Comparison of ENCODE assay signal across 9 mouse cellular contexts in genomic region chr14:58018869-58019268, GRCm38 (mm10). TPM values are rescaled to one million over a fixed set of nuclear protein-coding genes. Genes with fewer than 3 reads are reported as not detected.
DNase-seq lines count a peak whose midpoint lies in the region; ATAC-seq and TF ChIP-seq lines count a peak whose summit lies in the region.
"Had no signal": no experiment of that assay in that cellular context is flagged by ENCODE, and none has a peak within 500 bp of the region (broad histone marks: within the 10 kb centered on the region; RNA-seq: fewer than 3 reads in every experiment).

No protein-coding gene starts in this region.

- no peak for TF ChIP-seq EP300 in lung, postnatal 0 days (IDR thresholded peaks at IDR 0.05)

- no peak for ATAC-seq in kidney, embryonic 14.5 days (ENCODE audit: low FRiP score, low TSS enrichment)
- ATAC-seq in lung, postnatal 0 days = no peak
- ATAC-seq in neural tube, embryonic 15.5 days (ENCODE audit: low FRiP score) = no peak
- ATAC-seq in forebrain, embryonic 16.5 days = no peak

- no peak overlapping the region for H3K4me3 ChIP-seq in kidney, embryonic 14.5 days (ENCODE audit: low read length)
- H3K4me3 ChIP-seq in ES-E14 (ENCODE audit: insufficient read depth in 1 of 2, low read depth in 1 of 2, low read length in 2 of 2, poor library complexity in 1 of 2, severe bottlenecking in 1 of 2) = no peak overlapping the region
- no peak overlapping the region for H3K4me3 ChIP-seq in cortical plate, adult 2 months (ENCODE audit: insufficient read depth, low read length)
- H3K4me3 ChIP-seq in lung, postnatal 0 days (ENCODE audit: low read depth, low read length) = no peak overlapping the region
- no peak overlapping the region for H3K4me3 ChIP-seq in neural tube, embryonic 15.5 days (replicated peaks)
- no peak overlapping the region for H3K4me3 ChIP-seq in forebrain, embryonic 16.5 days (replicated peaks; ENCODE audit: low read length)
- H3K4me3 ChIP-seq: heart, embryonic 13.5 days; limb, embryonic 12.5 days had no signal

- no peaks in the 10 kb centered on the region for H3K27me3 ChIP-seq in kidney, embryonic 14.5 days (ENCODE audit: control insufficient read depth, insufficient read depth, low read length)
- H3K27me3 ChIP-seq in lung, postnatal 0 days (replicated peaks; ENCODE audit: insufficient read depth, low read length) = no peaks in the 10 kb centered on the region
- H3K27me3 ChIP-seq in neural tube, embryonic 15.5 days (replicated peaks) = no peaks in the 10 kb centered on the region
- H3K27me3 ChIP-seq in forebrain, embryonic 16.5 days (replicated peaks; ENCODE audit: control insufficient read depth, insufficient read depth, low read length) = no peaks in the 10 kb centered on the region
- H3K27me3 ChIP-seq: heart, embryonic 13.5 days; limb, embryonic 12.5 days had no signal

- H3K9me3 ChIP-seq in kidney, embryonic 14.5 days (ENCODE audit: control insufficient read depth, low read length) = 0 out of 2 replicates have a peak, but pooled peaks cover 2% of the 10 kb centered on the region
- no peaks in the 10 kb centered on the region for H3K9me3 ChIP-seq in ES-E14 (ENCODE audit: control insufficient read depth, insufficient read depth, low read depth, low read length)
- no peaks in the 10 kb centered on the region for H3K9me3 ChIP-seq in lung, postnatal 0 days (ENCODE audit: low read length)
- no peaks in the 10 kb centered on the region for H3K9me3 ChIP-seq in neural tube, embryonic 15.5 days (replicated peaks)
- H3K9me3 ChIP-seq in forebrain, embryonic 16.5 days (ENCODE audit: control insufficient read depth, low read length) = no peaks in the 10 kb centered on the region
- H3K9me3 ChIP-seq: heart, embryonic 13.5 days had no signal

- H3K4me1 ChIP-seq in kidney, embryonic 14.5 days (ENCODE audit: control insufficient read depth, insufficient read depth, low read length) = no peaks in the 10 kb centered on the region
- no peaks in the 10 kb centered on the region for H3K4me1 ChIP-seq in ES-E14 (ENCODE audit: control insufficient read depth in 2 of 2, insufficient read depth in 2 of 2, low read length in 2 of 2, poor library complexity in 1 of 2)
- no peaks in the 10 kb centered on the region for H3K4me1 ChIP-seq in cortical plate, adult 2 months (ENCODE audit: control insufficient read depth, insufficient read depth, low read length)
- H3K4me1 ChIP-seq in lung, postnatal 0 days (ENCODE audit: insufficient read depth, low read depth, low read length) = no peaks in the 10 kb centered on the region
- H3K4me1 ChIP-seq in neural tube, embryonic 15.5 days = no peaks in the 10 kb centered on the region
- no peaks in the 10 kb centered on the region for H3K4me1 ChIP-seq in forebrain, embryonic 16.5 days (replicated peaks; ENCODE audit: control insufficient read depth, insufficient read depth, low read length)
- H3K4me1 ChIP-seq: heart, embryonic 13.5 days; limb, embryonic 12.5 days had no signal

- no peak overlapping the region for H3K9ac ChIP-seq in kidney, embryonic 14.5 days (ENCODE audit: low read depth, low read length)
- no peak overlapping the region for H3K9ac ChIP-seq in ES-E14 (ENCODE audit: insufficient read depth, low read depth, low read length, poor library complexity, severe bottlenecking)
- no peak overlapping the region for H3K9ac ChIP-seq in lung, postnatal 0 days (replicated peaks; ENCODE audit: low read depth)
- H3K9ac ChIP-seq in neural tube, embryonic 15.5 days (replicated peaks) = no peak overlapping the region
- H3K9ac ChIP-seq in forebrain, embryonic 16.5 days (replicated peaks; ENCODE audit: low read depth, low read length) = no peak overlapping the region
- H3K9ac ChIP-seq: heart, embryonic 13.5 days; limb, embryonic 12.5 days had no signal

- TF ChIP-seq CTCF in cortical plate, adult 2 months (IDR thresholded peaks at IDR 0.05; ENCODE audit: extremely low read depth, insufficient read depth, low read length) = peak; percentile 39
- peak; percentile 78 for TF ChIP-seq CTCF in lung, postnatal 0 days (IDR thresholded peaks at IDR 0.05)

- peak; percentile 28 for DNase-seq in kidney, adult 11 months
- DNase-seq in ES-E14 (ENCODE audit: low read depth, low spot score) = peak; percentile 62
- peak; percentile 34 for DNase-seq in lung, postnatal 0 days (ENCODE audit: low spot score)

- no peak for TF ChIP-seq POLR2A in cortical plate, adult 2 months (IDR thresholded peaks at IDR 0.05; ENCODE audit: extremely low read depth, insufficient read depth, low read length)

- in situ Hi-C loops in ES-E14 (cut with MboI; ENCODE audit: low sequenced_read_pairs in 2 of 2, unreplicated experiment in 2 of 2) = no loop called here

- 40% methylated on average over 2 of the region's 2 CpGs for WGBS in kidney, embryonic 14.5 days
- WGBS in lung, postnatal 0 days = 58% methylated on average over 2 of the region's 2 CpGs
- 44% methylated on average over 2 of the region's 2 CpGs for WGBS in neural tube, embryonic 15.5 days
- WGBS in forebrain, embryonic 16.5 days = 32% methylated on average over 2 of the region's 2 CpGs

- H3K36me3 ChIP-seq in kidney, embryonic 14.5 days (ENCODE audit: control insufficient read depth, insufficient read depth, low read length) = no peaks in the 10 kb centered on the region
- H3K36me3 ChIP-seq in ES-E14 (ENCODE audit: control insufficient read depth, insufficient read depth, low read length, poor library complexity, severe bottlenecking) = no peaks in the 10 kb centered on the region
- H3K36me3 ChIP-seq in lung, postnatal 0 days (ENCODE audit: insufficient read depth, low read length) = no peaks in the 10 kb centered on the region
- no peaks in the 10 kb centered on the region for H3K36me3 ChIP-seq in neural tube, embryonic 15.5 days
- no peaks in the 10 kb centered on the region for H3K36me3 ChIP-seq in forebrain, embryonic 16.5 days (ENCODE audit: control insufficient read depth, insufficient read depth)
- H3K36me3 ChIP-seq: heart, embryonic 13.5 days; limb, embryonic 12.5 days had no signal

- no peak overlapping the region for H3K27ac ChIP-seq in kidney, embryonic 14.5 days (ENCODE audit: low read depth, low read length)
- H3K27ac ChIP-seq in ES-E14 (ENCODE audit: insufficient read depth, low read depth, low read length, poor library complexity, severe bottlenecking) = no peak overlapping the region
- H3K27ac ChIP-seq in cortical plate, adult 2 months (ENCODE audit: insufficient read depth, low read length) = no peak overlapping the region
- no peak overlapping the region for H3K27ac ChIP-seq in lung, postnatal 0 days (ENCODE audit: low read length)
- no peak overlapping the region for H3K27ac ChIP-seq in neural tube, embryonic 15.5 days (replicated peaks)
- no peak overlapping the region for H3K27ac ChIP-seq in forebrain, embryonic 16.5 days (ENCODE audit: low read length)
- H3K27ac ChIP-seq: heart, embryonic 13.5 days; limb, embryonic 12.5 days had no signal

- no peak overlapping the region for H3K4me2 ChIP-seq in kidney, embryonic 14.5 days (replicated peaks; ENCODE audit: low read depth, low read length)
- no peak overlapping the region for H3K4me2 ChIP-seq in lung, postnatal 0 days (replicated peaks; ENCODE audit: low read depth, low read length)
- no peak overlapping the region for H3K4me2 ChIP-seq in neural tube, embryonic 15.5 days
- no peak overlapping the region for H3K4me2 ChIP-seq in forebrain, embryonic 16.5 days (ENCODE audit: low read length)
- H3K4me2 ChIP-seq: heart, embryonic 13.5 days; limb, embryonic 12.5 days had no signal

TF ChIP-seq in ES-E14, 5 proteins besides CTCF, POLR2A, EP300 and RAD21:
- TF ChIP-seq ZC3H11A (IDR thresholded peaks at IDR 0.05; ENCODE audit: borderline replicate concordance, low read depth, low read length) (0 out of 2 replicates have a peak, but pooled peaks have one; percentile 40), MAFK (IDR thresholded peaks at IDR 0.05; ENCODE audit: insufficient read depth, low read depth, low read length) (no peak), ZNF384 (IDR thresholded peaks at IDR 0.05; ENCODE audit: low read depth, low read length) (no peak)
TF ChIP-seq in ES-E14: peak in this region for 1.

RNA-seq across cellular contexts. Expression of gene Micu2, which starts 19.8 kb away (rescaled TPM):
- polyA plus RNA-seq in kidney, embryonic 14.5 days (2014; fragmentation: Nextera tagmentation; extraction: Ambion mirVana) = 58.0 and 60.5 TPM in 2 replicates
- total RNA-seq in ES-E14 (2012; rRNA removed) = 7.6 and 7.9 TPM in 2 replicates
- 20.1 and 20.3 TPM in 2 replicates for polyA plus RNA-seq in cortical plate, adult 2 months (2012; rRNA removed)
- polyA plus RNA-seq in lung, postnatal 0 days (2015; fragmentation: Nextera tagmentation; extraction: Ambion mirVana) = 46.2 and 55.9 TPM in 2 replicates
- polyA plus RNA-seq in neural tube, embryonic 15.5 days (2015; fragmentation: Nextera tagmentation; extraction: Ambion mirVana) = 68.9 and 75.3 TPM in 2 replicates
- polyA plus RNA-seq in forebrain, embryonic 16.5 days (2015; fragmentation: Nextera tagmentation; extraction: Ambion mirVana) = 71.8 and 73.4 TPM in 2 replicates

RNA-seq across cellular contexts. Expression of gene Fgf9, which starts 51.5 kb away (rescaled TPM):
- 7.1 and 8.5 TPM in 2 replicates for polyA plus RNA-seq in kidney, embryonic 14.5 days (2014; fragmentation: Nextera tagmentation; extraction: Ambion mirVana)
- total RNA-seq in ES-E14 (2012; rRNA removed) = not detected in 2 replicates
- 18.0 and 20.5 TPM in 2 replicates for polyA plus RNA-seq in cortical plate, adult 2 months (2012; rRNA removed)
- 2.7 and 3.1 TPM in 2 replicates for polyA plus RNA-seq in lung, postnatal 0 days (2015; fragmentation: Nextera tagmentation; extraction: Ambion mirVana)
- 24.9 and 25.9 TPM in 2 replicates for polyA plus RNA-seq in neural tube, embryonic 15.5 days (2015; fragmentation: Nextera tagmentation; extraction: Ambion mirVana)
- polyA plus RNA-seq in forebrain, embryonic 16.5 days (2015; fragmentation: Nextera tagmentation; extraction: Ambion mirVana) = 7.4 and 10.1 TPM in 2 replicates
